Mouse (Mus musculus) embryonic facial prominence, embryonic 11.5 days (tissue): ENCODE results near the gene Ccdc24. TPM values are rescaled to one million over a fixed set of nuclear protein-coding genes. Genes with fewer than 3 reads are reported as not detected.

Experiments
- ATAC-seq: fragments of 200-750 bp; cut with Nextera tagmentation; replicated peaks from 2 replicates; pipeline ENCODE4 v1.8.0; 2017; ENCODE audit warnings: low read depth; ENCODE audit not compliant: insufficient number of reproducible peaks, low FRiP score, low TSS enrichment
- DNase-seq: peaks from one replicate; pipeline ENCODE4 v3.0.0-alpha.2; 2015; ENCODE audit warnings: low spot score
- H3K27ac ChIP-seq: fragments of 300-500 bp; sonication (generic); replicated peaks from 2 replicates; pipeline ENCODE4 v1.5.1; 2014; ENCODE audit warnings: mild to moderate bottlenecking, low read depth, low read length, control low read depth
- H3K27me3 ChIP-seq: fragments of 300-500 bp; sonication (generic); 2 replicates; pipeline ENCODE4 v1.6.1; 2014; ENCODE audit warnings: mild to moderate bottlenecking, low read length, moderate library complexity, mixed read lengths; ENCODE audit not compliant: control insufficient read depth, insufficient read depth
- H3K36me3 ChIP-seq: fragments of 300-500 bp; sonication (generic); replicated peaks from 2 replicates; pipeline ENCODE4 v1.6.1; 2014; ENCODE audit warnings: low read depth, mild to moderate bottlenecking, low read length, moderate library complexity, mixed read lengths; ENCODE audit not compliant: control insufficient read depth, insufficient read depth
- H3K4me1 ChIP-seq: fragments of 300-500 bp; sonication (generic); 2 replicates; pipeline ENCODE4 v1.6.1; 2014; ENCODE audit warnings: low read length, mixed read lengths; ENCODE audit not compliant: control insufficient read depth, insufficient read depth
- H3K4me2 ChIP-seq: fragments of 300-500 bp; sonication (generic); 2 replicates; pipeline ENCODE4 v1.6.1; 2014; ENCODE audit warnings: low read depth, mild to moderate bottlenecking, control low read depth, low read length, moderate library complexity
- H3K4me3 ChIP-seq: fragments of 300-500 bp; sonication (generic); 2 replicates; pipeline ENCODE4 v1.5.1; 2014; ENCODE audit warnings: low read depth, low read length, control low read depth
- H3K9ac ChIP-seq: fragments of 300-500 bp; sonication (generic); replicated peaks from 2 replicates; pipeline ENCODE4 v1.6.1; 2014; ENCODE audit warnings: mild to moderate bottlenecking, control low read depth, low read length
- H3K9me3 ChIP-seq: fragments of 300-500 bp; sonication (generic); replicated peaks from 2 replicates; pipeline ENCODE4 v1.6.1; 2016; ENCODE audit warnings: mild to moderate bottlenecking, low read length, inconsistent platforms, mixed read lengths; ENCODE audit not compliant: control insufficient read depth
- WGBS: fragments of 180-500 bp; shearing (Covaris S2); extraction: QIAGEN DNeasy Blood & Tissue Kit; methylation state at CpG from one replicate; pipeline ENCODE4 v1.1.7; 2014; 5-methylcytosine and 5-hydroxymethylcytosine counted together
- polyA plus RNA-seq: library from polyadenylated mRNA; unstranded; fragments of >200 nt; fragmentation: Nextera tagmentation; extraction: Ambion mirVana; gene quantifications from 2 replicates; pipeline ENCODE4 v1.2.1, GENCODE M21; 2014

The Ccdc24 gene
- polyA plus RNA-seq, 1 experiment from 2014 or later, result 0.86 TPM

- Histone ChIP-seq H3K27ac (no peak overlapping the region), H3K4me2 (no peak overlapping the region), H3K36me3 (no peaks in the 10 kb centered on the region), H3K9me3 (no peaks in the 10 kb centered on the region), H3K4me1 (no peaks in the 10 kb centered on the region), H3K9ac (no peak overlapping the region), H3K4me3 (no peak overlapping the region), H3K27me3 (no peaks in the 10 kb centered on the region)
- ATAC-seq, result no peak
- DNase-seq, result no peak
- WGBS, result 89% methylated on average over 5 of the region's 5 CpGs
Observed at GRCm38 (mm10) chr4:117843101-117843500, 29.3 kb downstream of the Ccdc24 start.

DNA sequence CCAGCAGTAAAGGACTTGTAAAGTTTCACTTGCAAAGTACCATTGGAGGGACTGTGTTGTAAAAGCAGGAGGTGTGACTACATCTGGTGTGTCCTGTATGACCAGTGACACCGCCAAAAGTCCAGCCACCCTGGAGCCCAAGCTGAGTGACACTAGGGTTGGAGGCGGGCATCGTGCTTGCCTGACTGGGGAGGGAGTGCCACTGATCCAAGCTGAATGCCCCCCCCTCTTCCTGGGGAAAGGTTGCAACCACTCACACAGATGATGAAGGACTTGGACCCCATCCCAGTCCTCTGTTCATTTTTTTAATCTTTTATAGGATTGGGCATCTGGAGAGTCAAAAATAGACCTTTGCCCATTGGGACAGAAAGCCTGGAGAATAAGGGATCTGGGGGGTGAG lies 30.8 kb downstream of the Ccdc24 start:
- Histone ChIP-seq H3K4me1 (no peaks in the 10 kb centered on the region), H3K4me3 (no peak overlapping the region), H3K9ac (no peak overlapping the region), H3K4me2 (no peak overlapping the region), H3K27me3 (no peaks in the 10 kb centered on the region), H3K36me3 (no peaks in the 10 kb centered on the region), H3K9me3 (no peaks in the 10 kb centered on the region), H3K27ac (no peak overlapping the region)
- DNase-seq, result no peak
- WGBS, result 86% methylated on average over 3 of the region's 3 CpGs
- ATAC-seq, result no peak

DNA sequence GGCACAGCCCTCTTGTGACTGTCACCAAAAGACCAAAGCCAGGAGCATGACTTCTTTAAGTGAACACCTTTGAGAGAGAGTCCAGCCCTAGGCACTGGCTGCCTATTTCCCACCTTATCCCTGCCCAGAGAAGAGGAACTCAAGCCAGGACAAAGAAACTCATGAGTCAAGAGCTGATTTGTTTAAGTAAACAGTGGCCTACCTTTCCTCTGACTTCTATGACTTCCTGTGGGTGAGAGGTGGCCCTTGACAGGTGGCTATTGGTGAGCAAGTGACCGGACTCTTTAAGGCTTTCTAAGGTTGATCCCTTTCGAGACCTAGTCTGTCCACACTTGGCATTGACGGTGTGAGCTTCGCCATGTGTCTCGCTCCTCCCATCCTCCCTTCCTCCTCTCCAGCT lies 31.5 kb downstream of the Ccdc24 start:
- WGBS, result 96% methylated on average over 5 of the region's 5 CpGs

GRCm38 (mm10) chr4:117839366-117839765 lies 33.0 kb downstream of the Ccdc24 start:
- Histone ChIP-seq H3K4me1 (no peaks in the 10 kb centered on the region), H3K4me3 (no peak overlapping the region), H3K4me2 (no peak overlapping the region), H3K36me3 (no peaks in the 10 kb centered on the region), H3K27ac (no peak overlapping the region), H3K9me3 (no peaks in the 10 kb centered on the region), H3K9ac (no peak overlapping the region), H3K27me3 (no peaks in the 10 kb centered on the region)
- ATAC-seq (no peak), DNase-seq (no peak)
- 77% methylated on average over 6 of the region's 6 CpGs for WGBS

More for the DNA sequence above, 31.5 kb downstream of the Ccdc24 start:
- ATAC-seq (no peak), DNase-seq (no peak)
- Histone ChIP-seq H3K9me3 (no peaks in the 10 kb centered on the region), H3K9ac (no peak overlapping the region), H3K4me1 (no peaks in the 10 kb centered on the region), H3K4me3 (no peak overlapping the region), H3K36me3 (no peaks in the 10 kb centered on the region), H3K4me2 (no peak overlapping the region), H3K27me3 (no peaks in the 10 kb centered on the region), H3K27ac (no peak overlapping the region)

DNA sequence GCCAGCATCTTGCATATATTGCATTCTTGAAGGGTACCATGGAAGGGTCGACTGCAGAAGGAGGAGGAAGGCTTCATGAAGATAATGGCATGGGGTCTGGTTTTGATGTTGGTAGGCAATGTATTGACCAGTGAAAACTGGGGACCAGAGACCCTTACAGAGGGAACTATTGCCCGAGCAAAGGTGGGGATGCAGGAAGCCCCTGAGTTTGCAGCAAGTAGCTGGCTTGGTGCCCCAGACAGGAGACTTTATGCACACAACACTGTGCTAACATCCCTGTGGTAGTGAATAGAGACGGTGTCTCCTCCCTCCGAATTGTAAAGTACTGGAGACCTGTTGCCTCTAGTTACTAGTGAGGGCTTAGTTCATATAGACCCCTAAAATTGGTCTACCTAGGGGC lies 35.1 kb downstream of the Ccdc24 start:
- H3K4me3 ChIP-seq, result no peak overlapping the region
- no peak for DNase-seq
- H3K9ac ChIP-seq, result no peak overlapping the region
- no peak overlapping the region; the same call in 1 of the 2 replicates for H3K4me2 ChIP-seq
- H3K27me3 ChIP-seq, result no peaks in the 10 kb centered on the region
- ATAC-seq, result no peak
- H3K4me1 ChIP-seq, result no peaks in the 10 kb centered on the region
- no peak overlapping the region for H3K27ac ChIP-seq
- WGBS, result 74% methylated on average over 4 of the region's 4 CpGs
- no peaks in the 10 kb centered on the region for H3K9me3 ChIP-seq
- no peaks in the 10 kb centered on the region for H3K36me3 ChIP-seq

DNA sequence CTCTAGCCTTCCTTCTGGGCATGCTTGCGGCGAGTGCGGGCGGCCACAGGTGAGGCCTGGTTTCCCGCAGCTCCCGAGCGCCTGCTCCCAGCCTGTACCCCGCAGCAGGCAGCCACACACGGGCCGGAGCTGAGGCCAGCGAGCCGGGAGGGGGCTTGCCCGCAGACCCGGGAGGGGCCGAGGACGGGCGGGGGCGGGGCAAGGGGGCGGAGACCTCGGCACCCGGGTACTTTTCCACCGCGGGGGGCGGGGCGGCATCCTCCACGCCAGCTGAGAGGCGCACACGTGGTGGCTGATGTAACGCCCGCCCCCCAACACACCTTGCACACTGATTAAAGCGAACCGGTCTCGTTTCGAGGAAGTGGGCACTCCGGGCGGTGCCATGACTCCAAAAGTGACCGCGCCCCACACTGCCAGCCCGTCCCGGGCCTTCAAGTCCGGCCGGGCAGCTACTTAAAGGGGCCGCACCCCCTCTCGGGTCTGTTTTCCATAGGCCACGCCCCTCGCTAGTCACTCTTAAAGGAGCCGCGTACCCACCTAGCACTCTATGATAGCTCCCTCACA lies 36.1 kb downstream of the Ccdc24 start:
- under 1% methylated on average over 48 of the region's 48 CpGs for WGBS
- ATAC-seq, result peak; percentile 86
- peak; percentile 91 for DNase-seq
- H3K4me2 ChIP-seq, result peak overlapping the region; percentile 96
- no peaks in the 10 kb centered on the region for H3K9me3 ChIP-seq
- H3K27me3 ChIP-seq, result no peaks in the 10 kb centered on the region
- H3K27ac ChIP-seq, result peak overlapping the region; percentile 52; the same call in 1 of the 2 replicates
- peak overlapping the region; percentile 81 for H3K9ac ChIP-seq
- H3K4me3 ChIP-seq, result peak overlapping the region; percentile 80
- no peaks in the 10 kb centered on the region for H3K36me3 ChIP-seq
- no peaks in the 10 kb centered on the region for H3K4me1 ChIP-seq

- H3K4me2 ChIP-seq, result peak overlapping the region; percentile 96
- H3K36me3 ChIP-seq, result no peaks in the 10 kb centered on the region
- H3K4me1 ChIP-seq, result no peaks in the 10 kb centered on the region
- ATAC-seq, result peak; percentile 4
- 0% methylated on average over 60 of the region's 60 CpGs for WGBS
- no peaks in the 10 kb centered on the region for H3K9me3 ChIP-seq
- H3K9ac ChIP-seq, result peak overlapping the region; percentile 81
- H3K27ac ChIP-seq, result peak overlapping the region; percentile 52
- H3K4me3 ChIP-seq, result peak overlapping the region; percentile 80
- H3K27me3 ChIP-seq, result no peaks in the 10 kb centered on the region
- DNase-seq, result peak; percentile 53
Observed at GRCm38 (mm10) chr4:117835531-117836111, 36.7 kb downstream of the Ccdc24 start.

- H3K4me2 ChIP-seq, result peak overlapping the region; percentile 96
- no peaks in the 10 kb centered on the region for H3K36me3 ChIP-seq
- DNase-seq (peak; percentile 86), ATAC-seq (peak; percentile 56)
- H3K27me3 ChIP-seq, result no peaks in the 10 kb centered on the region
- WGBS, result under 1% methylated on average over 36 of the region's 36 CpGs
- no peaks in the 10 kb centered on the region for H3K9me3 ChIP-seq
- H3K27ac ChIP-seq, result peak overlapping the region; percentile 52
- peak overlapping the region; percentile 81 for H3K9ac ChIP-seq
- no peaks in the 10 kb centered on the region for H3K4me1 ChIP-seq
- H3K4me3 ChIP-seq, result peak overlapping the region; percentile 80
Observed at GRCm38 (mm10) chr4:117834845-117835530, 37.4 kb downstream of the Ccdc24 start.
